Mouse (Mus musculus): ENCODE measurements around the gene Pax2. TPM values are rescaled to one million over a fixed set of nuclear protein-coding genes. Genes with fewer than 3 reads are reported as not detected.

Pax2 gene
- polyA plus RNA-seq, 1 experiment from 2014 or later = not detected

- no peaks in the 10 kb centered on the region for H3K36me3 ChIP-seq
- no peak overlapping the region for H3K4me2 ChIP-seq
- no peak overlapping the region for H3K27ac ChIP-seq
- H3K4me3 ChIP-seq (replicated peaks) = no peak overlapping the region
- H3K4me1 ChIP-seq = no peaks in the 10 kb centered on the region
- no peaks in the 10 kb centered on the region for H3K27me3 ChIP-seq (replicated peaks)
- ATAC-seq (ENCODE audit: insufficient read depth, low FRiP score, low read depth) = no peak
- WGBS = 32% methylated on average over 5 of the region's 5 CpGs
- H3K9ac ChIP-seq = no peak overlapping the region
- no peaks in the 10 kb centered on the region for H3K9me3 ChIP-seq
Observed at GRCm38 (mm10) chr19:44799156-44799555, 43.3 kb downstream of the Pax2 start.

- H3K9me3 ChIP-seq = no peaks in the 10 kb centered on the region
- no peak overlapping the region for H3K4me2 ChIP-seq
- no peak overlapping the region for H3K4me3 ChIP-seq (replicated peaks)
- ATAC-seq (ENCODE audit: insufficient read depth, low FRiP score, low read depth) = no peak
- H3K27ac ChIP-seq = no peak overlapping the region
- no peaks in the 10 kb centered on the region for H3K27me3 ChIP-seq (replicated peaks)
- 46% methylated on average over 6 of the region's 6 CpGs for whole genome bisulfite sequencing
- no peak overlapping the region for H3K9ac ChIP-seq
- H3K4me1 ChIP-seq = no peaks in the 10 kb centered on the region
- H3K36me3 ChIP-seq = no peaks in the 10 kb centered on the region
Observed at GRCm38 (mm10) chr19:44800327-44800726, 44.5 kb downstream of the Pax2 start.

- Histone ChIP-seq H3K27me3 (replicated peaks) (peaks cover 14% of the 10 kb centered on the region), H3K36me3 (no peaks in the 10 kb centered on the region), H3K9ac (no peak overlapping the region), H3K27ac (no peak overlapping the region), H3K4me1 (no peaks in the 10 kb centered on the region), H3K4me3 (replicated peaks) (no peak overlapping the region), H3K9me3 (no peaks in the 10 kb centered on the region), H3K4me2 (no peak overlapping the region)
- no peak for ATAC-seq (ENCODE audit: insufficient read depth, low FRiP score, low read depth)
- 8% methylated on average over 8 of the region's 8 CpGs for WGBS
Observed at GRCm38 (mm10) chr19:44808734-44809133, 52.9 kb downstream of the Pax2 start.

GRCm38 (mm10) chr19:44812666-44813429, 57.0 kb downstream of the Pax2 start:
- no peaks in the 10 kb centered on the region for H3K36me3 ChIP-seq
- peaks cover 17% of the 10 kb centered on the region for H3K27me3 ChIP-seq (replicated peaks)
- no peak overlapping the region for H3K4me2 ChIP-seq
- no peak overlapping the region for H3K9ac ChIP-seq
- no peaks in the 10 kb centered on the region for H3K9me3 ChIP-seq
- no peak overlapping the region for H3K4me3 ChIP-seq (replicated peaks)
- H3K27ac ChIP-seq = no peak overlapping the region
- H3K4me1 ChIP-seq = no peaks in the 10 kb centered on the region
- no peak for ATAC-seq (ENCODE audit: insufficient read depth, low FRiP score, low read depth)
- 46% methylated on average over 13 of the region's 13 CpGs for WGBS

- no peaks in the 10 kb centered on the region for H3K36me3 ChIP-seq
- no peaks in the 10 kb centered on the region for H3K9me3 ChIP-seq
- H3K27me3 ChIP-seq (replicated peaks) = peaks cover 11% of the 10 kb centered on the region; the same call in 1 of the 2 replicates
- 80% methylated on average over 3 of the region's 3 CpGs for WGBS
- no peak for ATAC-seq (ENCODE audit: insufficient read depth, low FRiP score, low read depth)
- H3K4me3 ChIP-seq (replicated peaks) = no peak overlapping the region
- no peak overlapping the region for H3K4me2 ChIP-seq
- H3K4me1 ChIP-seq = no peaks in the 10 kb centered on the region
- no peak overlapping the region for H3K27ac ChIP-seq
- H3K9ac ChIP-seq = no peak overlapping the region
Observed at GRCm38 (mm10) chr19:44815111-44815510, 59.3 kb downstream of the Pax2 start.

- H3K27ac ChIP-seq = no peak overlapping the region
- 70% methylated on average over 14 of the region's 14 CpGs for WGBS
- H3K4me3 ChIP-seq (replicated peaks) = no peak overlapping the region
- no peaks in the 10 kb centered on the region for H3K36me3 ChIP-seq
- no peaks in the 10 kb centered on the region for H3K4me1 ChIP-seq
- H3K27me3 ChIP-seq (replicated peaks) = peaks cover 12% of the 10 kb centered on the region; the same call in 1 of the 2 replicates
- H3K4me2 ChIP-seq = no peak overlapping the region
- no peaks in the 10 kb centered on the region for H3K9me3 ChIP-seq
- no peak for ATAC-seq (ENCODE audit: insufficient read depth, low FRiP score, low read depth)
- H3K9ac ChIP-seq = no peak overlapping the region
Observed at GRCm38 (mm10) chr19:44817403-44818128, 61.7 kb downstream of the Pax2 start.

- Histone ChIP-seq H3K27me3 (replicated peaks) (peaks cover 15% of the 10 kb centered on the region; the same call in 1 of the 2 replicates), H3K4me2 (no peak overlapping the region), H3K4me3 (replicated peaks) (no peak overlapping the region), H3K27ac (no peak overlapping the region), H3K36me3 (no peaks in the 10 kb centered on the region), H3K9ac (no peak overlapping the region), H3K9me3 (no peaks in the 10 kb centered on the region), H3K4me1 (no peaks in the 10 kb centered on the region)
- no peak for ATAC-seq (ENCODE audit: insufficient read depth, low FRiP score, low read depth)
- 55% methylated on average over 6 of the region's 6 CpGs for WGBS
Observed at GRCm38 (mm10) chr19:44818676-44819075, 62.8 kb downstream of the Pax2 start.

GRCm38 (mm10) chr19:44821581-44821980, 65.7 kb downstream of the Pax2 start:
- H3K9me3 ChIP-seq = no peaks in the 10 kb centered on the region
- no peak for ATAC-seq (ENCODE audit: insufficient read depth, low FRiP score, low read depth)
- H3K9ac ChIP-seq = no peak overlapping the region
- H3K27ac ChIP-seq = no peak overlapping the region
- H3K4me1 ChIP-seq = 0 out of 2 replicates have a peak, but pooled peaks cover 3% of the 10 kb centered on the region
- no peaks in the 10 kb centered on the region for H3K36me3 ChIP-seq
- H3K4me3 ChIP-seq (replicated peaks) = no peak overlapping the region
- H3K27me3 ChIP-seq (replicated peaks) = peaks cover 12% of the 10 kb centered on the region; the same call in 1 of the 2 replicates
- H3K4me2 ChIP-seq = no peak overlapping the region
- WGBS = 49% methylated on average over 3 of the region's 3 CpGs

GRCm38 (mm10) chr19:44822295-44822694, 66.5 kb downstream of the Pax2 start:
- H3K9me3 ChIP-seq = no peaks in the 10 kb centered on the region
- 70% methylated on average over 5 of the region's 5 CpGs for WGBS
- H3K4me2 ChIP-seq = no peak overlapping the region
- H3K27me3 ChIP-seq (replicated peaks) = peaks cover 12% of the 10 kb centered on the region; the same call in 1 of the 2 replicates
- 0 out of 2 replicates have a peak, but pooled peaks cover 3% of the 10 kb centered on the region for H3K4me1 ChIP-seq
- no peak for ATAC-seq (ENCODE audit: insufficient read depth, low FRiP score, low read depth)
- no peaks in the 10 kb centered on the region for H3K36me3 ChIP-seq
- no peak overlapping the region for H3K4me3 ChIP-seq (replicated peaks)
- no peak overlapping the region for H3K9ac ChIP-seq
- no peak overlapping the region for H3K27ac ChIP-seq

- Histone ChIP-seq H3K4me1 (0 out of 2 replicates have a peak, but pooled peaks cover 3% of the 10 kb centered on the region), H3K4me3 (replicated peaks) (no peak overlapping the region), H3K9me3 (no peaks in the 10 kb centered on the region), H3K9ac (no peak overlapping the region), H3K4me2 (no peak overlapping the region), H3K36me3 (no peaks in the 10 kb centered on the region), H3K27ac (no peak overlapping the region), H3K27me3 (replicated peaks) (peaks cover 18% of the 10 kb centered on the region)
- 36% methylated on average over 3 of the region's 3 CpGs for WGBS
- no peak for ATAC-seq (ENCODE audit: insufficient read depth, low FRiP score, low read depth)
Observed at GRCm38 (mm10) chr19:44823657-44824056, 67.8 kb downstream of the Pax2 start.

- Histone ChIP-seq H3K36me3 (no peaks in the 10 kb centered on the region), H3K27me3 (replicated peaks) (peaks cover 18% of the 10 kb centered on the region), H3K4me2 (no peak overlapping the region), H3K9me3 (no peaks in the 10 kb centered on the region), H3K4me3 (replicated peaks) (no peak overlapping the region), H3K27ac (no peak overlapping the region), H3K4me1 (0 out of 2 replicates have a peak, but pooled peaks cover 3% of the 10 kb centered on the region), H3K9ac (no peak overlapping the region)
- ATAC-seq (ENCODE audit: insufficient read depth, low FRiP score, low read depth) = no peak
- WGBS = 13% methylated on average over 11 of the region's 11 CpGs
Observed at GRCm38 (mm10) chr19:44825216-44825768, 69.4 kb downstream of the Pax2 start.

- peaks cover 18% of the 10 kb centered on the region for H3K27me3 ChIP-seq (replicated peaks)
- H3K4me1 ChIP-seq = 0 out of 2 replicates have a peak, but pooled peaks cover 3% of the 10 kb centered on the region
- H3K27ac ChIP-seq = no peak overlapping the region
- H3K9me3 ChIP-seq = no peaks in the 10 kb centered on the region
- 20% methylated on average over 4 of the region's 4 CpGs for whole genome bisulfite sequencing
- no peak overlapping the region for H3K9ac ChIP-seq
- ATAC-seq (ENCODE audit: insufficient read depth, low FRiP score, low read depth) = no peak
- no peak overlapping the region for H3K4me3 ChIP-seq (replicated peaks)
- H3K4me2 ChIP-seq = no peak overlapping the region
- H3K36me3 ChIP-seq = no peaks in the 10 kb centered on the region
Observed at GRCm38 (mm10) chr19:44825819-44826218, 70.0 kb downstream of the Pax2 start.

All from stomach, embryonic 15.5 days (tissue).